Mouse (Mus musculus): ENCODE measurements around the gene Nup85. TPM values are rescaled to one million over a fixed set of nuclear protein-coding genes. Genes with fewer than 3 reads are reported as not detected.

Nup85 gene
- polyA plus RNA-seq, 1 experiment from 2014 or later = 192 TPM

- Histone ChIP-seq H3K27ac (peak within 1 kb of the TSS; percentile 100), H3K27me3 (no peaks in the 10 kb centered on the region), H3K4me1 (peaks cover 16% of the 10 kb centered on the region), H3K4me2 (peak within 1 kb of the TSS; percentile 62), H3K36me3 (peaks cover 30% of the 10 kb centered on the region), H3K9me3 (no peaks in the 10 kb centered on the region), H3K4me3 (peak within 1 kb of the TSS; percentile 99), H3K9ac (peak within 1 kb of the TSS; percentile 99)
- ATAC-seq (ENCODE audit: borderline replicate concordance, extremely low read depth, low FRiP score, low TSS enrichment) = peak; percentile 88
- WGBS = under 1% methylated on average over 46 of the region's 70 CpGs
Observed at GRCm38 (mm10) chr11:115536038-115536681, 28.1 kb upstream of the Nup85 start, which contains the start of gene Sumo2. Gene Sumo2, minus strand, starts transcription at chr11:115536276.

- WGBS = 81% methylated on average over 10 of the region's 10 CpGs
- H3K36me3 ChIP-seq = peaks cover 22% of the 10 kb centered on the region
- no peaks in the 10 kb centered on the region for H3K27me3 ChIP-seq
- peaks cover 16% of the 10 kb centered on the region for H3K4me1 ChIP-seq
- H3K4me3 ChIP-seq = peak overlapping the region; percentile 99
- no peaks in the 10 kb centered on the region for H3K9me3 ChIP-seq
- ATAC-seq (ENCODE audit: borderline replicate concordance, extremely low read depth, low FRiP score, low TSS enrichment) = no peak; the same call in 1 of the 2 replicates
- H3K27ac ChIP-seq = peak overlapping the region; percentile 100
- no peak overlapping the region for H3K9ac ChIP-seq
- H3K4me2 ChIP-seq = peak overlapping the region; percentile 57
Observed at GRCm38 (mm10) chr11:115536856-115537568, 27.2 kb upstream of the Nup85 start.

GRCm38 (mm10) chr11:115538045-115538444 lies 26.2 kb upstream of the Nup85 start:
- H3K4me3 ChIP-seq = no peak overlapping the region
- no peaks in the 10 kb centered on the region for H3K27me3 ChIP-seq
- 54% methylated on average over 2 of the region's 2 CpGs for WGBS
- H3K27ac ChIP-seq = no peak overlapping the region
- H3K9ac ChIP-seq = no peak overlapping the region
- peaks cover 16% of the 10 kb centered on the region for H3K4me1 ChIP-seq
- H3K4me2 ChIP-seq = no peak overlapping the region
- no peaks in the 10 kb centered on the region for H3K9me3 ChIP-seq
- ATAC-seq (ENCODE audit: borderline replicate concordance, extremely low read depth, low FRiP score, low TSS enrichment) = no peak
- H3K36me3 ChIP-seq = peaks cover 12% of the 10 kb centered on the region

DNA sequence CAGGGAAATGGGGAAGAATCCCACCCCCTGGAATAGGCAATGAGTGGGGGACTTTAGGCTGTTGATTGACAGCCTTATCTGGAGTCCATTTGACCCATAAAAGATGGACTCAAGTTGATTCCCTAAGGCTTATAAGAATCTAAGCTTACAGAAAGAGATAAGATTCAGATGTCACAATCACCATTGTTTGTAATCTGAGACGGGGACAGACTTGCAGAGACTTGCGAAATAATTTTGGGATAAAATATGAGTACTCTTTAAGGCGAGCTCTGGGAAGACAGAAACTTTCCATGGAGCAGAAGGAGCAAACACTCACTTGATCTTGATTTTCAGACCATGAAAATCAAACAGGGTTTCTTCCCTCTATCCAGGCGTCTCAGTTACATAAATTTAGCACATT lies 20.7 kb upstream of the Nup85 start:
- H3K9me3 ChIP-seq = no peaks in the 10 kb centered on the region
- WGBS = 41% methylated on average over 4 of the region's 4 CpGs
- no peak overlapping the region for H3K9ac ChIP-seq
- H3K27me3 ChIP-seq = peaks cover 4% of the 10 kb centered on the region; the same call in 1 of the 2 replicates
- no peaks in the 10 kb centered on the region for H3K36me3 ChIP-seq
- 0 out of 2 replicates have a peak overlapping the region, but pooled peaks have one; percentile 4 for H3K27ac ChIP-seq
- no peak overlapping the region for H3K4me2 ChIP-seq
- no peaks in the 10 kb centered on the region for H3K4me1 ChIP-seq
- no peak overlapping the region for H3K4me3 ChIP-seq
- ATAC-seq (ENCODE audit: borderline replicate concordance, extremely low read depth, low FRiP score, low TSS enrichment) = no peak

GRCm38 (mm10) chr11:115552783-115553182 lies 11.5 kb upstream of the Nup85 start:
- H3K27ac ChIP-seq = no peak overlapping the region
- no peak for ATAC-seq (ENCODE audit: borderline replicate concordance, extremely low read depth, low FRiP score, low TSS enrichment)
- 63% methylated on average over 4 of the region's 4 CpGs for WGBS
- H3K4me2 ChIP-seq = no peak overlapping the region
- H3K27me3 ChIP-seq = no peaks in the 10 kb centered on the region
- H3K36me3 ChIP-seq = no peaks in the 10 kb centered on the region
- no peak overlapping the region for H3K9ac ChIP-seq
- no peaks in the 10 kb centered on the region for H3K4me1 ChIP-seq
- no peaks in the 10 kb centered on the region for H3K9me3 ChIP-seq
- no peak overlapping the region for H3K4me3 ChIP-seq

DNA sequence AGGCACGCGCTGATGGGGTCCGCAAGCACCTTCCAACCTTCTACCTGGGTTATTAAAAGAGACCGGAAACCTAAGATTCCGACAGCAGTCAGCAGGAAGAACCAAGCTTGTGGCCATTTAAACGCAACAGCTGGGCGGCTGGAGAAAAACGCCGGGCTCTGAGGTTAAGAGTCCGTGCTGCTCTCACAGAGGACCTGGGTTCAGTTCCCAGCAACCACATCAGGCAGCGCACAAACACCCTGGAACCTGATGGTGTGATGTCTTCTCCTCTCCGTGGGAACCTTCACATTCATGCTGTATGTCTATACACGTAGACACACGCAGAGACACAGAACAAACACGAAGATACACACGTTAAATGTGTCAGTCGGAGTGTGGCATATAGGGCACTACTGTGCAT lies 8.5 kb upstream of the Nup85 start:
- no peak overlapping the region for H3K4me2 ChIP-seq
- 74% methylated on average over 17 of the region's 17 CpGs for WGBS
- no peak overlapping the region for H3K27ac ChIP-seq
- no peaks in the 10 kb centered on the region for H3K36me3 ChIP-seq
- no peak overlapping the region for H3K4me3 ChIP-seq
- no peak for ATAC-seq (ENCODE audit: borderline replicate concordance, extremely low read depth, low FRiP score, low TSS enrichment)
- no peaks in the 10 kb centered on the region for H3K27me3 ChIP-seq
- H3K9ac ChIP-seq = no peak overlapping the region
- no peaks in the 10 kb centered on the region for H3K4me1 ChIP-seq
- H3K9me3 ChIP-seq = no peaks in the 10 kb centered on the region

DNA sequence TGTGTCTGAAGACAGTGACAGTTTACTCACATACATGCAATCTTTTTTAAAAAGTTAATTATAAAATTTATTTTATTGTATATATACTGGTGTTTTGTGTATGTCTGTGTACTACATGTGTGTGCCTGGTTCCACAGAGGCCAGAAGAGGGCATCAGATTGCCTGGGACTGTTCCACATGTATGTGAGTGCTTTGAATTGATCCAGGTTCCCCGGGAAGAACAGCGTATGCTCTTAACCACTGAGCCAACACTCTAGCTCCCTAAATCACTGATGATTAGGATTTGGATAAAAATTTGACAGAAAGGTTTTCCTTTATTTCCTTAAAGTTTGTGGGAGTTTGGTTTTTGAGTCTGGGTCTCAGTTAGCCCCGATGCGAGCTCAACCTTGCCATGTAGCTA lies 828 bp upstream of the Nup85 start:
- Histone ChIP-seq H3K9me3 (no peaks in the 10 kb centered on the region), H3K4me1 (peaks cover 11% of the 10 kb centered on the region), H3K36me3 (peaks cover 25% of the 10 kb centered on the region), H3K4me2 (peak overlapping the region; percentile 74), H3K4me3 (peak overlapping the region; percentile 86), H3K9ac (peak overlapping the region; percentile 70), H3K27ac (peak overlapping the region; percentile 86), H3K27me3 (no peaks in the 10 kb centered on the region)
- 45% methylated on average over 4 of the region's 4 CpGs for WGBS
- no peak for ATAC-seq (ENCODE audit: borderline replicate concordance, extremely low read depth, low FRiP score, low TSS enrichment)

GRCm38 (mm10) chr11:115564961-115565360 lies 727 bp downstream of the Nup85 start:
- H3K4me3 ChIP-seq = peak overlapping the region; percentile 86
- peak overlapping the region; percentile 70 for H3K9ac ChIP-seq
- peak overlapping the region; percentile 74 for H3K4me2 ChIP-seq
- no peak overlapping the region for H3K27ac ChIP-seq
- 12% methylated on average over 7 of the region's 7 CpGs for WGBS
- ATAC-seq (ENCODE audit: borderline replicate concordance, extremely low read depth, low FRiP score, low TSS enrichment) = no peak
- no peaks in the 10 kb centered on the region for H3K9me3 ChIP-seq
- peaks cover 40% of the 10 kb centered on the region for H3K36me3 ChIP-seq
- peaks cover 11% of the 10 kb centered on the region for H3K4me1 ChIP-seq
- no peaks in the 10 kb centered on the region for H3K27me3 ChIP-seq

GRCm38 (mm10) chr11:115579080-115579479 lies 14.8 kb downstream of the Nup85 start:
- no peak overlapping the region for H3K4me2 ChIP-seq
- H3K27me3 ChIP-seq = no peaks in the 10 kb centered on the region
- no peak for ATAC-seq (ENCODE audit: borderline replicate concordance, extremely low read depth, low FRiP score, low TSS enrichment)
- no peak overlapping the region for H3K27ac ChIP-seq
- no peak overlapping the region for H3K4me3 ChIP-seq
- no peaks in the 10 kb centered on the region for H3K9me3 ChIP-seq
- H3K36me3 ChIP-seq = peaks cover 66% of the 10 kb centered on the region
- H3K9ac ChIP-seq = no peak overlapping the region
- H3K4me1 ChIP-seq = no peaks in the 10 kb centered on the region

- H3K27me3 ChIP-seq = no peaks in the 10 kb centered on the region
- no peak overlapping the region for H3K9ac ChIP-seq
- no peaks in the 10 kb centered on the region for H3K9me3 ChIP-seq
- 72% methylated on average over 10 of the region's 10 CpGs for WGBS
- no peak for ATAC-seq (ENCODE audit: borderline replicate concordance, extremely low read depth, low FRiP score, low TSS enrichment)
- no peak overlapping the region for H3K27ac ChIP-seq
- H3K4me3 ChIP-seq = no peak overlapping the region
- H3K36me3 ChIP-seq = peaks cover 94% of the 10 kb centered on the region
- no peaks in the 10 kb centered on the region for H3K4me1 ChIP-seq
- H3K4me2 ChIP-seq = no peak overlapping the region
Observed at GRCm38 (mm10) chr11:115582913-115583606, 18.8 kb downstream of the Nup85 start.

- H3K4me3 ChIP-seq = no peak overlapping the region
- H3K4me2 ChIP-seq = no peak overlapping the region
- H3K9me3 ChIP-seq = no peaks in the 10 kb centered on the region
- no peaks in the 10 kb centered on the region for H3K4me1 ChIP-seq
- no peaks in the 10 kb centered on the region for H3K27me3 ChIP-seq
- no peak overlapping the region for H3K9ac ChIP-seq
- peaks cover 89% of the 10 kb centered on the region for H3K36me3 ChIP-seq
- WGBS = 80% methylated on average over 10 of the region's 10 CpGs
- H3K27ac ChIP-seq = no peak overlapping the region
- ATAC-seq (ENCODE audit: borderline replicate concordance, extremely low read depth, low FRiP score, low TSS enrichment) = no peak
Observed at GRCm38 (mm10) chr11:115584376-115585073, 20.3 kb downstream of the Nup85 start.

Measured in lung, embryonic 15.5 days (tissue).